Mouse (Mus musculus) hematopoietic multipotent progenitor cell, adult 10-12 weeks (in vitro differentiated cells): ENCODE data around the gene Srpx. TPM values are rescaled to one million over a fixed set of nuclear protein-coding genes. Genes with fewer than 3 reads are reported as not detected.

ENCODE experiments used
- polyA plus RNA-seq: library from polyadenylated mRNA; stranded (reverse); fragments of >175 nt; gene quantifications from 2 replicates; pipeline ENCODE4 v1.2.3, GENCODE M21; 2012; ENCODE audit warnings: low replicate concordance

Gene Srpx
- not detected in 2 replicates for polyA plus RNA-seq

GRCm38 (mm10) chrX:10117065-10117719 is at the start of gene Srpx:
Gene Srpx, minus strand, starts transcription at chrX:10117709.

Other genes with a start within 250 kb of the Srpx start
- gene Sytl5, start 232.1 kb downstream of the Srpx start, polyA plus RNA-seq = not detected in 2 replicates
- gene Rpgr, start 99.2 kb upstream of the Srpx start, polyA plus RNA-seq = 0.22 and 0.54 TPM in 2 replicates
- not detected in 2 replicates for gene Otc, start 134.6 kb upstream of the Srpx start, polyA plus RNA-seq